Mouse (Mus musculus): ENCODE measurements around the gene Slco1a5.
"Not testable (repeated sequence)": the region's sequence is repeated elsewhere in the genome, so short reads cannot be mapped to it uniquely, and the experiment has no call there.

The Slco1a5 gene

DNA sequence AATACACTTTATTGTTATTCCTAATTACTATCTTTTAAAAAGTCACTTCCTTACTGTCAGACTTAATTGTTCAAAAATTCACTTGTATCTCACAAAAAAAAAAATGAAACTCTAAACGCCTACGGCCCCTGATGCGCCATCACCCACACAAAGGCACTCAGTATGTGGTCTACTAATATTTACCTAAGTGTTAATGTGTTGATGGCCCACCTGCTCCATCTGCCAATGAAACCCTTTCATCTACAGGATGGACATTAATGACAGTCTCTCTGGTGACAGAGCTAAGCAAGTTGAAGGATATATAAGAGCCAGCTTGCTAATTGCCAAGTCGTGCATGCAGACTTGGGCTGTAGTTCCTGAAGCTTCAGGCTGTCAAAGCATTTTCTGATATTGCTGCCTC is 24.7 kb downstream of the Slco1a5 start, which contains the start of gene Iapp:
Gene Iapp, plus strand, starts transcription at position 326 of the 400 bp plus-strand sequence.
- no peak for DNase-seq (ENCODE audit: low read depth, low spot score)

DNA sequence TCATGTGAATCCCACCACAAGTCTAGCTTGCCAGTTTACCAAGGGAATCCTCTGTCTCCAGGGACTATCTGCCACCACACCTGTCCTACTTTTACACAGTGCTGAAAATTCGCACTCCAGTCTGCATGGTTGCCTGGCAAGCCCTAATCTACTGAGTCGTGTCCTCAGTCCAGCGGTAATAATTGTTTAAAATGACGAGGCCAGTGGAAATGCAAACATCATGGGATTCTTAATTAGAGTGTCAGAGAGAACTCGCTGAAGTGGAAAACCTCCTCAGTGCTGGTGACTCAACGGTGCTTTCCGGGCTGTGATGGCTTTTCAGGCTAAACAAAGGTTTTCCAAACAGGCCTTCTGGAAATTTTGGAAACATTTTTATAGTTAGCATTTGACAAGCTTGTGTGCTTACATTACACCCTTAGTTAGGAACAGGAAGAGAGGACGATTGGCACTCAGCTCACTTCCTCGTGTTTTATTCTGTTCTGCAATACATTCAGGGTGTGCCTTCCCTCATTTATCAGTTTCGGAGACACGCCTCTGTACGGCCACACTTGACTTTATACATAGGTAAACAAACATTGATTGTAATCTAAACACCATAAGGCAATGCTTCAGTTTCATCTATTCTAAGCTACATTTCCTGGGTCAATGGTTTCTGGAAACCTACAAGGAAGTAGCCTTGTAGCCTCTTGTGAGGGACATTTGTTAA is 33.2 kb downstream of the Slco1a5 start:
- DNase-seq (ENCODE audit: low read depth, low spot score): no peak

DNA sequence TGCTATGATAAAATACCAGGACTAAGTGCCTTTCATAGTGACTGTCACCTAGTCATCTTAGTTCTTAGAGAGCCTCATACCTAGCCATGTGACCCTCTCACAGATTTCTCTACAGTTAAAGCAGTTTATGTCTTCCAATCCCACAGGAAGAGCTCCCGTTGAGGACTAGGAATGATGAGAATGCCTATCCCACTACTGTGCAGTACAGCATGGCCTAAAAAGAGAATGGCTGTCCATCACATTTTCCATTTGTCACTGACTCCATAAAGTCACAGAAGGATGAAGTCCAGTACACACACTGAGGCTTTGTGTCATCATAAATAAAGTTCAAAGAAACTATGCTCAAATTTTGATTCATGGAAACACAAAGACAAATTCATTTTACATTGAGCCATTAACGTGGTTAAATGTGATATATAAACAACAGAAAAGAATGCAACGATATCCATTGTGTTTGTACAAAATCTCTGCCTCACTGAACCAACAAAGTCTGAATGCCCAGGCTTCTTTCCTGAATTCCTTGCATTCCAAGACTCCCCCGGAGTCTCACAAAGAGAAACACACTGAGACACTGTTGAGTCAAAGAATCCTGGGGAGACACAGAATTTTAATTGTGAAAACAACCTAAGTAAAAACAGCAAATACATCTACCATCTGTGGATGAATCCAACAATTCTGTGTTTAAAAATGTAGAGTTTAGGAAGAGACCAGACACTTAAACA is 46.9 kb downstream of the Slco1a5 start:
- DNase-seq (ENCODE audit: low read depth, low spot score): no peak

DNA sequence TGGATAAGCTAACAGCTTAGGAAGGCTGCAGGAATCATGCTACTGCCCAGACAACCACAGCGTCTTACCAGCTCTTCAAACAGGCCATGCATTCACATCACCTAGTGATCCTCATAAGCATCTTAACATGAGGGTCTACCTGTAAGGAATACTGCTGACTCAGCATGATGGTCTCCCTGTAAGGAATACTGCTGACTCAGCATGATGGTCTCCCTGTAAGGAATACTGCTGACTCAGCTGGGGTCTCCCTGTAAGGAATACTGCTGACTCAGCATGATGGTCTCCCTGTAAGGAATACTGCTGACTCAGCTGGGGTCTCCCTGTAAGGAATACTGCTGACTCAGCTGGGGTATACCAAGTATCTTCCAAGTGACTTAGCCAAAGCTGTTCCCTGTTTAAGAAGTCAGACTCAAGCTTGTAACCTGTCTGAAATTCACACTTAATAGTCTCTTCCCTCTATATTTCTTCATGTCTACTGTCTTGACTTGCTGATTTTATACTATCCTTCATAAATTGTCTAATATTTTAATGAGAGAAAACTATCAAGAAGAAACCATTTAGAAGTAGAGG is 72.0 kb downstream of the Slco1a5 start:
- DNase-seq (ENCODE audit: low read depth, low spot score): not testable (repeated sequence)

DNA sequence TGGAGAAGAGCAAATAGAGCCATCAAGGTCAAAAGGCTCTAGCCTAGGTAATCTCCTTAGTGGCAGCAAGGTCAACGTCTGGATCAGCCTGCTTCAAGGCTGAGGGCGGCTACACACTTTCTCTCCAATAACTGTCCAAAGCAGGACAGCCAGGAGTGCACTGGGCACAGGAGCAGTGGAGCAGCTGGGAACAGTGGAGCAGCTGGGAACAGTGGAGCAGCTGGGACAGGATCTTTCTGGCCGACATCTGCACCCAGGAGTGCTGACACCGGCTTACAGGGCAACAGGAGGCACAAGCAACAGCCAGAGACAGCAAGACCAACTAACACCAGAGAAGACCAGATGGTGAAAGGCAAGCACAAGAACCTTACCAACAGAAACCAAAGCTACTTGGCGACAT is 77.7 kb downstream of the Slco1a5 start:
- no peak for DNase-seq (ENCODE audit: low read depth, low spot score)

DNA sequence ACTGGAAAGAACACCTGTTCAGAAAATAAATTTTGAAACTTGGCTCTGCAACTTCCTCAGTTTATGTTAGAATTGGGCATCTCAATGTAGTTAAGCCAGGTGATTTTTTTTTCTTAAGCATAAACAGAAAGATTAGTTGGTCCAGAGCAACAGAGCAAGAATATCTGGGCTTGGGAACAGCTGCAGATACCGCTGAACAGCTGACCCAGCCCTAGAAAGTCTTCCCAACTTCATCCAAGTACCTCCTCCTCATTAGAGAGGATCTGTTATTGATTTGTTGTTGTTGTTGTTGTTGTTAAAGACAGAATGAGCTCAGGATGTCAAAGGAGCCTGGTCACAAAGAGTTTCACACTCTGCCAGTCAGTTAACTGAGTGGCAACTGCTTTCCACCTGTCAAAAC is 83.3 kb downstream of the Slco1a5 start:
- no peak for DNase-seq (ENCODE audit: low read depth, low spot score)

DNA sequence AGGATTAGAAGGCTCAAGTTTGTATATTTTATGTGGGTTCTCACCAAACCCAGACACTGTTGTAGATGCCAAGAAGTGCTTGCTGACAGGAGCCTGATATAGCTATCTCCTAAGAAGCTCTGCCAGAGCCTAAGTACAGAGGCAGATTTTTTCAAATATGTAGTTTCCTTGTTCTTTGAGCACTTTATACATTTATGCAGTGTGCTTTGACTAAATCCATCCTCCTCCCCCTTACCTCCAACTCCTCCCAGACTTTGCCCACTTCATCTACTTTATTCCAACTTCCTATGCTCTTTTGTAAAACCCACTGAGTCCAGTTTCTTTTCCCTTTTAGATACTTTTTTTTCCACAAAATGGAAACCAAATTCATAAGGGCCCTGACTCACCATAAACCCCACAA is 102.6 kb downstream of the Slco1a5 start:
- no peak for DNase-seq (ENCODE audit: low read depth, low spot score)

DNA sequence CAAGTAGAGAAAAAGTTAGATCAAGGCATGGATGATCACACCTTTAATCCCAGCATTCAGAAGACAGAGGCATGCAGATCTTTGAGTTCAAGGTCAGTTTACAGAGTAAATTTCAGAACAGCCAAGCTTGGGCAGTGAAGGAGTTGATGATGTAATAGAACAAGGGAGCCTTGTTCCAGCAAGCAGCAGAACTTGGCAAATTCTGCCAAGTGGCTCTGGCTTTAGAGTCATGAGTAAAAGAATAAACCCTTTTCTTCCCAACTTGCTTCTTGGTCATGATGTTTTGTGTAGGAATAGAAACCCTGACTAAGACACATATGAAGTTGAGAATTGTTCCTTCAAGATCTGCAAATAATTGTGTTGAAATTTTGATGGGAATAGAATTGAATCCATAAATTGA is 111.0 kb downstream of the Slco1a5 start:
- no peak for DNase-seq (ENCODE audit: low read depth, low spot score)

DNA sequence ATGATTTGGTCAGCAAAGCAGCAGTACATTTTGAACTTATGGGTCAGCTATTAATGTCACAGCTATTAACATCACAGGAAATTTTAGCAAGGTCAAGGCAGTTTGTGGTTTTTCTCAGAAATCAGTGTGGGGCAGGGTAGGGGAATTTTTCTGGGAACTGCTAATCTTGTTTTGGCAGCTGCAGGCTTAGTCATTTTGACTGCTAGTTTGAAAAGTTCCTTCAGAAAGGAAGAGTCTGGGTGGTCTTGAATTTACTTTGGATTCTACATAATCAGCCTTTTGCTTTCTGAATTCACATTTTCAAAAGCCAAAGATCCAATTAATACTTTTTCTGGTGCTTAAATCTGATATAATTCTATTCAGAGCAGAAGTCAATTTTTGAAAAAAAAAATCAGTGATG is 113.0 kb downstream of the Slco1a5 start:
- no peak for DNase-seq (ENCODE audit: low read depth, low spot score)

DNA sequence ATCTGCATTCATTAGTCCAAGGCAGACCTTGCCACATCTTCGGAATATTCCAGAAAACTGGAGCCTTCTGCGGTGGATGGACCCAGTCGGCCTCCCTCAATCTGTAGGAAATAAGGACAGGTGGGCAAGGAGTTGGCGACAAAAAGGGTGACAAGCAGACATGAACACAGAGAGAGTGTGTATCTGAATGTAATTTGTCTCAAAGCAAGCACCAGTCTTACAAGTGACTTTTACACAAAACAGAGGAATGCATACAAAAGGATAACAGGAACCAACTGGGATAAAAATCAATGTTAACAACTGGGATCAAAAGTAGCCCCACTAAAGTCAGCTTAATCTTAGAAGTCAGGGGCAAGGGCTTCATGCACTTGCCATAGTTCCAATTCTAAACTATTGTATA is 114.4 kb downstream of the Slco1a5 start, which contains the start of gene Slco1a6:
Gene Slco1a6, minus strand, starts transcription at position 101 of the 400 bp plus-strand sequence.
- DNase-seq (ENCODE audit: low read depth, low spot score): no peak

DNA sequence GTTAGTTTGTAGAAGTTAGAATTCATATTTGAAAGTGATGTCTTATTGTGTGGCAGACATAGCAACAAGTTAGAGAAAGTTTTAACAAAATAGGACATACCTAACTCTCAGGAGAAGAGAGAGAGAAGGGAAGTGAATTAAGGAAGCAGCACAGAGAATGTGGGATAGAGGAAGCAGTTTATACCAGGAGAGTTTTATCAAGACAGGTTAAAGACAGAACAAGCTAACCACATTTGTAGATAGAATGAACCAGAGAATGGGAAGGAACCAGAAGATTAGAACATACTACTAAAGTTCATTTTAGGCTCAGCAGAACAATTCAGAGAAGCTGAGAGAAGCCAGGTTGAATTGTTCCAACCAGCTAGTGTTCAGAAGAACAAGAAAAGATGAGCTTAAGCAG is 122.3 kb downstream of the Slco1a5 start:
- DNase-seq (ENCODE audit: low read depth, low spot score): no peak

DNA sequence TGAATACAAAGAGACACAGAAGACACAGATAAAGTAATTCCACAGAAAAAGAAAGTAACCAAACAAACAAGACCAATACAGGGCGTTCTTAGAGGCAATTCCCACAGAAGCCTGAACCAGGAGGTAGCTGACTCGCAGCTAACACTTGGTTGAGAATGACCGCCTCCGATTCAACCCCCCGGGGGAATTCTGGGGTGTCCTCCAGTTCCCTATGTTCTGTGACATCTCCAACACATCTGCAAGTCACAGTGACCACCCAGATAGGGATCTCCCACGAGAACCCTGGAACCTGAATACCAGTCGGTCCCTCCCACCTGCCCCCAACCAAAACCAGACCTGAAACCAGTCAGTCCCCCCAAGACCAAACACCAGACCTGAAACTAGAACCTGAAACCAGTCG is 128.5 kb downstream of the Slco1a5 start:
- no peak for DNase-seq (ENCODE audit: low read depth, low spot score)

DNA sequence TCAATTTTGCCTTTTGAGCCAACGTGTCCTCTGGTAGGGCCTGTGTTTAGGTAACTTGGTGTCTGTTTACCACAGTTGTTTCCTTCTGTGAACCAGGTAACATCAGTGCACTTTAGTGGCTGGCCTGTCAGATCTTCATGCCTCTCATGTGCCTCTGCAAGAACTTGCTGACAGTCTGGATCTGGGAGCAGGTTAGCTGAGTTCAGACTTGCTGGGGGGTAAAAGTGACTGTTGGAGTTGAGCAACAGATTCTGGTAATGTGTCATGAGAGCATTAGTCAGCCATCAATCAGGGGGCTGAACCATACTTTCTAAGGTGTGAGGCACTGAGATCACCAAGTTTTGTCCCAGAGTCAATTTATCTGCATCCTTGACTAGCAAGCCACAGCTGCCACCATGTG is 130.8 kb downstream of the Slco1a5 start:
- DNase-seq (ENCODE audit: low read depth, low spot score): no peak

DNA sequence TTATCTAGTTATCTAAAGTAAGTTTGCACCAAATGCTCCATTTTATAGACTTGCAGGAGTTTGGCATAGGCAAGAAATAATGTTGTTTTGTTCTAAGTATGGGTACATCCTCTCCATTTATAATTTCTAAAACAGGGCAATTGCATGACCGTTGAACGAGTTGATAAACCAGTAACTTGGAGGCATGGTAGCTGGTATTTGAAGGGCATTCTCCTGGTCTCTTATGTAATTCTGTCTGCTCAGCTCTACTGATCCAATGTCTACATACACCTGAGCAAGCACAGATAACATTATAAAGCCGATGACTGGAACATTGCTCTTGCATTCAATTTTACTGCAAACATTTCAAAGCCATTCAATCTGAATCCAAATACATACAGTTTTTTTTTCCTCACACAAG is 135.4 kb downstream of the Slco1a5 start:
- DNase-seq (ENCODE audit: low read depth, low spot score): no peak

DNA sequence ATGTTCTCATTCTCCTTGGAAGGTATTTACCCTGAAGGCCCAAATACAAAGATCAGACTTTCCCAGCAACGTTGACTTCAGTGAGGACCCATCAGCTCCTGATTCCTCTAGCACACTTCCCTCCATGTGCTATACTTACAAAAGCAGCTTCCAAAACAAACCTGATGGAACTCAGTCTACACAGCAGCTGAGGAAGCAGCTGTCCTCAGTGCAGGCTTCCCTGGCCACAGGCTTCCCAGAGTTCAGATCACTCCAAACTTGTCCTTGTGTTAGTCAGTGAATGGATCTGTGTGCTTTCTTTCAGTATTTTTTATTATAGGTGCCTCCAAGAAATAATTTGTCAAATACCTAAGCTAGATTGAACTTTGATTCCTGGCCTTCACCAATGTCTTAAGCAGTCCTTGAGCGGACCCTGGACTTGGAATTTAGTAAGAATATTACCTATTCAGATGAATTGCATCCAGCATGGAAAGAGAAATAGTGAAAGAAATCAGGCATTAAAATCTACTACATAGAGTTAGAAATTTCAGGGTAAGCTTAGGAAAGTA is 136.8 kb downstream of the Slco1a5 start:
- DNase-seq (ENCODE audit: low read depth, low spot score): no peak
